Mouse (Mus musculus) embryonic facial prominence, embryonic 15.5 days (tissue): Measurements from ENCODE around the gene Alk. TPM values are rescaled to one million over a fixed set of nuclear protein-coding genes. Genes with fewer than 3 reads are reported as not detected.

Source experiments
- ATAC-seq: fragments of 200-750 bp; cut with Nextera tagmentation; 2 replicates; pipeline ENCODE4 v1.8.0; 2017; ENCODE audit warnings: low read depth, moderate TSS enrichment; ENCODE audit not compliant: insufficient number of reproducible peaks, low FRiP score, low TSS enrichment
- H3K27ac ChIP-seq: fragments of 300-500 bp; sonication (generic); replicated peaks from 2 replicates; pipeline ENCODE4 v1.5.1; 2015; ENCODE audit warnings: mild to moderate bottlenecking, inconsistent platforms
- H3K27me3 ChIP-seq: fragments of 300-500 bp; sonication (generic); 2 replicates; pipeline ENCODE4 v1.6.1; 2015; ENCODE audit warnings: inconsistent platforms
- H3K36me3 ChIP-seq: fragments of 300-500 bp; sonication (generic); 2 replicates; pipeline ENCODE4 v1.6.1; 2015; ENCODE audit warnings: mild to moderate bottlenecking, inconsistent platforms
- H3K4me1 ChIP-seq: fragments of 300-500 bp; sonication (generic); 2 replicates; pipeline ENCODE4 v1.6.1; 2015; ENCODE audit warnings: inconsistent platforms
- H3K4me2 ChIP-seq: fragments of 300-500 bp; sonication (generic); replicated peaks from 2 replicates; pipeline ENCODE4 v1.6.1; 2015; ENCODE audit warnings: mild to moderate bottlenecking, inconsistent platforms
- H3K4me3 ChIP-seq: fragments of 300-500 bp; sonication (generic); replicated peaks from 2 replicates; pipeline ENCODE4 v1.5.1; 2015; ENCODE audit warnings: mild to moderate bottlenecking, inconsistent platforms
- H3K9ac ChIP-seq: fragments of 300-500 bp; sonication (generic); 2 replicates; pipeline ENCODE4 v1.6.1; 2015; ENCODE audit warnings: inconsistent platforms
- H3K9me3 ChIP-seq: fragments of 300-500 bp; sonication (generic); replicated peaks from 2 replicates; pipeline ENCODE4 v1.6.1; 2016; ENCODE audit warnings: inconsistent platforms
- WGBS: fragments of 180-500 bp; shearing (Covaris S2); methylation state at CpG from one replicate; pipeline ENCODE4 v1.1.7; 2015; 5-methylcytosine and 5-hydroxymethylcytosine counted together
- polyA plus RNA-seq: library from polyadenylated mRNA; unstranded; fragments of >200 nt; fragmentation: Nextera tagmentation; extraction: Ambion mirVana; gene quantifications from 2 replicates; pipeline ENCODE4 v1.2.1, GENCODE M21; 2015

Alk gene
- polyA plus RNA-seq, 1 experiment from 2014 or later: 0.52 TPM

GRCm38 (mm10) chr17:71870232-71870621 is 734.2 kb downstream of the Alk start:
- WGBS: 83% methylated on average over 8 of the region's 8 CpGs
- Histone ChIP-seq H3K36me3 (no peaks in the 10 kb centered on the region), H3K9ac (no peak overlapping the region), H3K4me1 (peaks cover 11% of the 10 kb centered on the region; the same call in 1 of the 2 replicates), H3K9me3 (no peaks in the 10 kb centered on the region), H3K27ac (no peak overlapping the region), H3K27me3 (no peaks in the 10 kb centered on the region), H3K4me2 (no peak overlapping the region; the same call in 1 of the 2 replicates), H3K4me3 (no peak overlapping the region)
- no peak for ATAC-seq

DNA sequence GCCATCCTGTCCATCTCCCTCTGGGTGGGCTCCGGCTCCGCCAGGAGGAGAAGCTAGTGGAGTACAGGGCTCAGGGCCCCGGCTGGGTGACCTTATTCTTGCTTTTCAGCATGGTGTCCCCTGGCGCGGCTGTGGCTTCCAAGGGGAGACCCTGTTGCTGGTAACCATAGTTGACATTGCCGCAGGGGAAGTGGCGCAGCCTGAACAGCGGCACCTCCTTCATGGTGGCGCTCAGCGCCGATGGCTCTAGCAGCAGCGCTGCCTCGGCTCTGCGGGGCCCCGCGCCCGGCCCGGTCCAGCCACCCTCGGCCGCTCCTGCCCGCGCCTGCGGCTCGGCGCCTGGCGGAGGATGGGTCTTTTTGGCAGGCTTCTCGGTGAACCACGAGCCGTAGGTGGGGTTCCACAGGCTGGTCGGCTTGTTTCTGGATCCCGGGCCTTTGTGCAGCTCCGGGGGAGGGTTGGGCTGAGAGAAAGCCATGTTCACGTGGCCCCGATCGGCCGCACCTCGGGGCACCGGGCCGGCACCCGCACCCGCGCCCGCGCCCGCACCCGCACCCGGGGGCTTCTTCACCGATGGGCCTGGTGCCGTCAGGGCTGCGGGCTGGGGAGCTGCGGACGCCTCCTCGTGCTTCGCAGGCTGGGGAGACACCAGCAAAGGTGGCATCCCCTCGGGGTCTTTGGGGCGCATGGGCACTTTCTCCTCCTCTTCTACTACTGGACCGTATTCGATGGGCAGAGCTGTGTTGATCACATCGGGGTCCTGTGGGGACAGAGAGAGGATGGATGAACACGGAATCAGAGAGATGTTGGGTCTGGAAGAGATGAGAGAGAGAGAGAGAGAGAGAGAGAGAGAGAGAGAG is 734.8 kb downstream of the Alk start:
- H3K4me3 ChIP-seq: peak overlapping the region; percentile 51
- H3K9ac ChIP-seq: peak overlapping the region; percentile 41
- H3K4me1 ChIP-seq: peaks cover 11% of the 10 kb centered on the region; the same call in 1 of the 2 replicates
- H3K27ac ChIP-seq: no peak overlapping the region
- H3K36me3 ChIP-seq: no peaks in the 10 kb centered on the region
- peak overlapping the region; percentile 90 for H3K4me2 ChIP-seq
- H3K27me3 ChIP-seq: no peaks in the 10 kb centered on the region
- ATAC-seq: peak; percentile 57
- WGBS: 5% methylated on average over 60 of the region's 60 CpGs
- H3K9me3 ChIP-seq: no peaks in the 10 kb centered on the region

DNA sequence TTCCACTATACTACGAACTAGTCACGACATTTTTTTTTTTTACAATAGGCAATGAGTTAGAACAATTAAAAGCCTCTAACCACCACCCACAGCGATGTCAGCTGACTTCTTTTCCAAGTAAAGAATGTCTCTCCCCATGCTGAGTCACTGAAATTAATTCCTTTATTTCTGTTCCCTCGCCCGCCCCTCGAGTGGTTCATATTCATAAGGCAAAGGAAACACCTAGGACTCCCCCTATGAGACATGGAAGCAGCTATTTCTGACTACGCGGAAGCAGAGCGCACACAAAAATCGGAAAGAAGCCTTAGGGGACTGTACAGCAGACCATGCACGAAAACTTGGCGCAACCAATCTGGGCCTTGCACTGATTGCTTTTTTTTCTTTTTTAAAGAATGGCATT is 735.6 kb downstream of the Alk start:
- peak overlapping the region; percentile 51; the same call in 1 of the 2 replicates for H3K4me3 ChIP-seq
- no peaks in the 10 kb centered on the region for H3K36me3 ChIP-seq
- WGBS: 57% methylated on average over 12 of the region's 12 CpGs
- peaks cover 11% of the 10 kb centered on the region; the same call in 1 of the 2 replicates for H3K4me1 ChIP-seq
- H3K9me3 ChIP-seq: no peaks in the 10 kb centered on the region
- no peaks in the 10 kb centered on the region for H3K27me3 ChIP-seq
- peak overlapping the region; percentile 90 for H3K4me2 ChIP-seq
- no peak overlapping the region for H3K9ac ChIP-seq
- no peak overlapping the region for H3K27ac ChIP-seq
- ATAC-seq: no peak

DNA sequence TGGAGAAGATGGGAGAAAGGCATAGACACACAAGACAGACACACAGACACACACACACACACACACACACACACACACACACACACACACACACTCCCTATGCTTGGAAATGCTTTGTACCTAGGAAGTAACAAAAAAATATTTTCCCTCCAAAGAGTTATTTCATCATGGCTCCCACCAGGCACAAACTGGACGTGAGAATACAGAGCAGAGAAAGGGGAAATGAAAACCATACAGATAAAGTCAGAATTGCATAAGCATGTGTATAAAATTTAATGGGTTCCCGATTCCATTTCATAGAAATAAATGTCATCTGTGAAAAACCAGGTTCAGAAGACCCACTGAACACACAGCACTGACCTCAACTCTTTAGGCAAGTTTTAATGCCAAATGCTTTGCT is 736.5 kb downstream of the Alk start:
- Histone ChIP-seq H3K4me1 (peaks cover 11% of the 10 kb centered on the region; the same call in 1 of the 2 replicates), H3K27ac (no peak overlapping the region), H3K4me3 (no peak overlapping the region), H3K9me3 (no peaks in the 10 kb centered on the region), H3K4me2 (no peak overlapping the region), H3K36me3 (no peaks in the 10 kb centered on the region), H3K27me3 (no peaks in the 10 kb centered on the region), H3K9ac (no peak overlapping the region)
- ATAC-seq: no peak
- 78% methylated on average over 2 of the region's 2 CpGs for WGBS

DNA sequence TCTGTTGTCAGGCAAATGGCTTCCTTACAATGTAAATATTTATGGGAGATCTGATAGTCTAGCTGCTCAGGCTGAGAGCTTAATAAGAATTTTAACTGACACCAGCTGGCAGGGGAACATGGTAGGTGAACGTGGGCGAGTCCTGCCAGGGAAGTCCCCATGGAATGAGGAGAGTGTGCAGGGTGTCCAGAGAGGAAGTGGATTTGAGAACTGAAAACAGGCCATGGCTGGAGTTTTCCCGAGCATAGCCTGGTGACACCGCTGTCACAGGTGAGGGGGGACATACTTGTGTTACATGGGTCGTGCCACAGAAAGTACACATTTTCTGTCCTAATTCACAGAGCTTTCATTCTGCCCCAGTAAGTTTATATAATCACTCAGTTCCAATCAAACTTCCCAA is 739.0 kb downstream of the Alk start:
- no peak for ATAC-seq
- Histone ChIP-seq H3K27ac (no peak overlapping the region), H3K9ac (no peak overlapping the region), H3K27me3 (no peaks in the 10 kb centered on the region), H3K9me3 (no peaks in the 10 kb centered on the region), H3K4me1 (peaks cover 11% of the 10 kb centered on the region; the same call in 1 of the 2 replicates), H3K36me3 (no peaks in the 10 kb centered on the region), H3K4me2 (no peak overlapping the region), H3K4me3 (no peak overlapping the region)
- 59% methylated on average over 5 of the region's 5 CpGs for WGBS

- no peaks in the 10 kb centered on the region for H3K36me3 ChIP-seq
- H3K4me3 ChIP-seq: no peak overlapping the region
- no peaks in the 10 kb centered on the region for H3K9me3 ChIP-seq
- H3K9ac ChIP-seq: no peak overlapping the region
- no peak overlapping the region for H3K27ac ChIP-seq
- ATAC-seq: no peak
- 82% methylated on average over 8 of the region's 8 CpGs for WGBS
- no peaks in the 10 kb centered on the region for H3K27me3 ChIP-seq
- no peak overlapping the region for H3K4me2 ChIP-seq
- H3K4me1 ChIP-seq: 0 out of 2 replicates have a peak, but pooled peaks cover 2% of the 10 kb centered on the region
Measured at GRCm38 (mm10) chr17:71864039-71864438, 740.4 kb downstream of the Alk start.

- H3K4me3 ChIP-seq: no peak overlapping the region
- H3K9ac ChIP-seq: no peak overlapping the region
- WGBS: 82% methylated on average over 4 of the region's 4 CpGs
- H3K27me3 ChIP-seq: no peaks in the 10 kb centered on the region
- ATAC-seq: no peak
- H3K4me1 ChIP-seq: no peaks in the 10 kb centered on the region
- H3K4me2 ChIP-seq: no peak overlapping the region
- H3K27ac ChIP-seq: no peak overlapping the region
- H3K36me3 ChIP-seq: no peaks in the 10 kb centered on the region
- H3K9me3 ChIP-seq: no peaks in the 10 kb centered on the region
Measured at GRCm38 (mm10) chr17:71862895-71863294, 741.5 kb downstream of the Alk start.

- no peak for ATAC-seq
- Histone ChIP-seq H3K4me2 (no peak overlapping the region), H3K9me3 (no peaks in the 10 kb centered on the region), H3K27me3 (no peaks in the 10 kb centered on the region), H3K4me1 (no peaks in the 10 kb centered on the region), H3K9ac (no peak overlapping the region), H3K27ac (no peak overlapping the region), H3K36me3 (no peaks in the 10 kb centered on the region), H3K4me3 (no peak overlapping the region)
- WGBS: 79% methylated on average over 3 of the region's 3 CpGs
Measured at GRCm38 (mm10) chr17:71862184-71862583, 742.2 kb downstream of the Alk start.

- WGBS: 84% methylated on average over 3 of the region's 3 CpGs
- Histone ChIP-seq H3K4me1 (no peaks in the 10 kb centered on the region), H3K27me3 (no peaks in the 10 kb centered on the region), H3K27ac (no peak overlapping the region), H3K36me3 (no peaks in the 10 kb centered on the region), H3K4me2 (no peak overlapping the region), H3K4me3 (no peak overlapping the region), H3K9ac (no peak overlapping the region), H3K9me3 (no peaks in the 10 kb centered on the region)
- no peak for ATAC-seq
Measured at GRCm38 (mm10) chr17:71831960-71832359, 772.5 kb downstream of the Alk start.

DNA sequence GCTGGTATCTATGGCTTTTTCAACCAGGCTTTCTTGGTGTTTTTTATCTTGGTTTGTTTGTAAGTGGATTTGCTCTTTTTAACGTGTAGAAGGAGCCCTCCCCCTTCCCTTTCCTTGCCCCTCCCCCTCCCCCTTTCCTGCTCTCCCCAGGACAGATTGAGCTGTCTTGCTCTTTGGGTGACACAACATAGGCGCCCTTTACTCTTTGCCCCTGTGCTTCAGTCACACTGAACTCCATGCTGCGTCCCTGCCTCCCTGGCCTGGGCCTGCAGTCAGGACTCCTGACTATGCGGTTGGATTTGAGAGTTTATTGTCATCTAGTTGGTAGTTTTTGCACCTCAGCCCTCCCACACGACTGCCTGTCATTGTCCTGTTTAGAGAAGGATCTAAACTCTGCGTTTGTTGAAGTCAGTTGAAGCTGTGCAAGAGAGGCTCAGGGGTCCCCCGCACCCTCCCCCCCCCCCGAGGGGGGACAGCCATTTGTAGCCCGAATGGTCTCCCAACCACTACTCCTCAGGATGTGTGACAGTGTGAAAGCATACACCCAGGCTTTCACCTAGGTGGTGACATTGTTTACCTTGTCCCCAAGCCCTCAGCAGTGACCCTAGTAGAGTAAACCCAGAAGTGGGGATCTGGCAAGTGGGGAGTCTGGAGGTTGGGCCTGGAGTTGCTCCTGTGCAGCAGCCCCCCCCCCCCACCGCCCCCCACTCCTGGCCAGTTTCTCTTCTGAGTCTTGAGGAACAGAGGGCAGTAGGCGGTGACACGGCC is 775.6 kb downstream of the Alk start:
- WGBS: 65% methylated on average over 12 of the region's 12 CpGs
- no peak overlapping the region for H3K9ac ChIP-seq
- ATAC-seq: no peak

GRCm38 (mm10) chr17:71827627-71828026 is 776.8 kb downstream of the Alk start:
- Histone ChIP-seq H3K4me2 (no peak overlapping the region), H3K27me3 (no peaks in the 10 kb centered on the region), H3K9ac (no peak overlapping the region), H3K27ac (no peak overlapping the region), H3K4me1 (no peaks in the 10 kb centered on the region), H3K4me3 (no peak overlapping the region), H3K9me3 (no peaks in the 10 kb centered on the region), H3K36me3 (peaks cover 5% of the 10 kb centered on the region; the same call in 1 of the 2 replicates)
- WGBS: 62% methylated on average over 8 of the region's 8 CpGs
- ATAC-seq: no peak

More for the DNA sequence above, 775.6 kb downstream of the Alk start:
- H3K4me1 ChIP-seq: no peaks in the 10 kb centered on the region
- no peak overlapping the region for H3K27ac ChIP-seq
- no peaks in the 10 kb centered on the region for H3K9me3 ChIP-seq
- H3K4me3 ChIP-seq: no peak overlapping the region
- no peak overlapping the region for H3K4me2 ChIP-seq
- no peaks in the 10 kb centered on the region for H3K27me3 ChIP-seq
- H3K36me3 ChIP-seq: peaks cover 5% of the 10 kb centered on the region; the same call in 1 of the 2 replicates
